9 mouse cellular contexts compared by ENCODE assay signal in the genomic region with DNA sequence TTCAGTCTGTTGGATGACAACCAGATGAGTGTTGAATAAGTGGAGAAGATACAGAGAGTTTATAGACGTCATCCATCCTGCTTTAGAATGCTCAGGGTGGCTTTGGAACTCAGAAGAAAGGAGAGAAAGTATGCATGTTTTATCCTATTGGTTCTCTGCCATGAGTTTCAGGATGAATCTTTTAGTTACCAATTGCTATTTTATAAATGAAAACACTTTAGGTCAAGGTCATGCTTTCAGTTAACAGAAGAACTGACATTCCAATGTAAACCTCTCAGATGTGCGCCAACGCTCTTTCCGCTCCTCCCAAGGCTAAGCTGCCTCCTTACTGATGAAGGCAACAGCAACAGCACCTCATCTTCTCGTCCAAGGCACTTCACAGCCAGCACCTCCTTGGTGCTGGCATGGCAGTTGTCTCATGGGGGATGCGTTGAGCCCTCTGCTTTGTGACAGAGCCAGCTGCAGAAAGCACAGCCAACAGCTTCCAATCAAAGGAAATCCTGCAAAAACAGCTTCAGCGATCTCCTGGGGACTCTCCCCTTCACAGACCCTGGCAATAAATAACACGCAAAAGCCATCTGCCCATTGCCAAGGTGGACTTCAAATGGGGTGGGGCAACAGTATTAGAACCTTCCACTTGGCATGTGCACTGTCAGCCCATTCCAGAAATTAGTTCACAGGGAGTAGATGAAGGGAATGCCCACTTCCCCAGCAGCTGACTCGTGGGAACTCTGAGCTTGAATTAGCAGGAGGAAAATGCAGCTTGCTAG.
DNase-seq lines count a peak whose midpoint lies in the region; ATAC-seq lines count a peak whose summit lies in the region.
"Had no signal": no experiment of that assay in that cellular context is flagged by ENCODE, and none has a peak within 500 bp of the region (broad histone marks: within the 10 kb centered on the region; RNA-seq: fewer than 3 reads in every experiment).

No protein-coding gene starts in this region.

- peak overlapping the region; percentile 48 for H3K4me2 ChIP-seq in intestine, embryonic 15.5 days (replicated peaks)

- peak; percentile 7 to 8 for DNase-seq in frontal cortex, postnatal 10 days (ENCODE audit: low spot score in 2 of 2)
- DNase-seq in frontal cortex, adult 2 months (ENCODE audit: extremely low spot score in 1 of 2, low spot score in 1 of 2): no peak
- DNase-seq in right cerebral cortex, postnatal 4 days: peak; percentile 6
- DNase-seq in right cerebral cortex, postnatal 14 days: no peak
- no peak for DNase-seq in thymus, postnatal 14 days
- no peak for DNase-seq in retina, embryonic 14.5 days (ENCODE audit: low spot score)

- peaks cover 10% of the 10 kb centered on the region for H3K4me1 ChIP-seq in intestine, embryonic 15.5 days (replicated peaks)

- H3K36me3 ChIP-seq in intestine, embryonic 15.5 days: no peaks in the 10 kb centered on the region

- H3K4me3 ChIP-seq in intestine, embryonic 15.5 days (replicated peaks): no peak overlapping the region

- H3K9ac ChIP-seq in intestine, embryonic 15.5 days: no peak overlapping the region

- H3K9me3 ChIP-seq in intestine, embryonic 15.5 days: no peaks in the 10 kb centered on the region

- 0 out of 2 replicates have a peak, but pooled peaks have one; percentile 9 for ATAC-seq in intestine, embryonic 15.5 days
- peak; percentile 6; the same call in 1 of the 2 replicates for ATAC-seq in megakaryocyte, adult 5-6 weeks (ENCODE audit: poor library complexity, severe bottlenecking)

- H3K27ac ChIP-seq in intestine, embryonic 15.5 days: peak overlapping the region; percentile 85

- 37% methylated on average over 9 of the region's 9 CpGs for WGBS in intestine, embryonic 15.5 days

- H3K27me3 ChIP-seq in intestine, embryonic 15.5 days (replicated peaks): no peaks in the 10 kb centered on the region
- H3K27me3 ChIP-seq: CH12.LX had no signal

Comparison
In these comparisons a context has a peak if more than half of its experiments do, and no peak if none do; other contexts are left out.
1. DNase-seq: peak in frontal cortex, postnatal 10 days (2 of 2) and right cerebral cortex, postnatal 4 days (single experiment); none in frontal cortex, adult 2 months (0 of 2), right cerebral cortex, postnatal 14 days (single experiment), thymus, postnatal 14 days (single experiment) and retina, embryonic 14.5 days (single experiment).